Mouse (Mus musculus) ES-E14 (cell line): Measurements from ENCODE around the gene Pcsk4. TPM values are rescaled to one million over a fixed set of nuclear protein-coding genes. Genes with fewer than 3 reads are reported as not detected.

Source experiments
- DNase-seq: peaks from one replicate; pipeline ENCODE4 v3.0.0-alpha.2; 2013; ENCODE audit warnings: low read depth, low spot score
- H3K27ac ChIP-seq: 2 replicates; pipeline ENCODE4 v1.5.1; 2012; ENCODE audit warnings: low read depth, mild to moderate bottlenecking, low read length, moderate library complexity, mixed read lengths; ENCODE audit not compliant: poor library complexity, insufficient read depth, severe bottlenecking
- H3K36me3 ChIP-seq: 2 replicates; pipeline ENCODE4 v1.6.1; 2012; ENCODE audit warnings: mild to moderate bottlenecking, low read length, moderate library complexity, mixed read lengths; ENCODE audit not compliant: control insufficient read depth, poor library complexity, insufficient read depth, severe bottlenecking
- H3K4me1 ChIP-seq, 2 experiments: fragments of 150-350 bp in 1 of 2; sonication (generic) in 1 of 2; 2 replicates each; pipeline ENCODE4 v1.6.1; 2012; ENCODE audit warnings: low read length in 2 of 2, mild to moderate bottlenecking in 1 of 2, mixed read lengths in 1 of 2; ENCODE audit not compliant: control insufficient read depth in 2 of 2, insufficient read depth in 2 of 2, poor library complexity in 1 of 2
- H3K4me3 ChIP-seq, 2 experiments: fragments of 150-350 bp in 1 of 2; sonication (generic) in 1 of 2; 2 replicates each; pipeline ENCODE4 v1.5.1; 2012; ENCODE audit warnings: low read length in 2 of 2, low read depth in 1 of 2, mild to moderate bottlenecking in 1 of 2, mixed read lengths in 1 of 2; ENCODE audit not compliant: insufficient read depth in 1 of 2, poor library complexity in 1 of 2, severe bottlenecking in 1 of 2
- H3K9ac ChIP-seq: 2 replicates; pipeline ENCODE4 v1.6.1; 2012; ENCODE audit warnings: low read depth, mild to moderate bottlenecking, low read length, mixed read lengths; ENCODE audit not compliant: poor library complexity, insufficient read depth, severe bottlenecking
- H3K9me3 ChIP-seq: fragments of 150-350 bp; sonication (generic); 2 replicates; pipeline ENCODE4 v1.6.1; 2012; ENCODE audit warnings: low read depth, mild to moderate bottlenecking, low read length; ENCODE audit not compliant: control insufficient read depth, insufficient read depth
- CHD2 ChIP-seq: IDR thresholded peaks from 2 replicates; pipeline ENCODE4 v1.6.1; 2014; ENCODE audit warnings: mild to moderate bottlenecking, low read depth, low read length, inconsistent platforms
- HCFC1 ChIP-seq: IDR thresholded peaks from 2 replicates; pipeline ENCODE4 v1.6.1; 2012; ENCODE audit warnings: low read length, inconsistent platforms, borderline replicate concordance; ENCODE audit not compliant: insufficient read depth
- MAFK ChIP-seq: IDR thresholded peaks from 2 replicates; pipeline ENCODE4 v1.6.1; 2014; ENCODE audit warnings: mild to moderate bottlenecking, low read depth, low read length, inconsistent platforms; ENCODE audit not compliant: insufficient read depth
- ZC3H11A ChIP-seq: IDR thresholded peaks from 2 replicates; pipeline ENCODE4 v1.6.1; 2012; ENCODE audit warnings: low read depth, mild to moderate bottlenecking, inconsistent platforms, low read length, borderline replicate concordance
- ZNF384 ChIP-seq: IDR thresholded peaks from 2 replicates; pipeline ENCODE4 v1.6.1; 2012; ENCODE audit warnings: low read depth, low read length, inconsistent platforms
- in situ Hi-C, 2 experiments: fragments of 600-800 bp; cut with MboI; formaldehyde crosslinking; loops; one replicate each; pipeline ENCODE4 v1.15.1; 2025; ENCODE audit warnings: low sequenced_read_pairs in 2 of 2, inconsistent platforms in 1 of 2; ENCODE audit not compliant: unreplicated experiment in 2 of 2
- total RNA-seq: library from RNA; depleted of rRNA; stranded (reverse); fragments of 300-350 nt; gene quantifications from 2 replicates; pipeline ENCODE4 v1.2.3, GENCODE M21; 2012

The Pcsk4 gene
- total RNA-seq, 1 experiment, result 1.4 TPM

DNA sequence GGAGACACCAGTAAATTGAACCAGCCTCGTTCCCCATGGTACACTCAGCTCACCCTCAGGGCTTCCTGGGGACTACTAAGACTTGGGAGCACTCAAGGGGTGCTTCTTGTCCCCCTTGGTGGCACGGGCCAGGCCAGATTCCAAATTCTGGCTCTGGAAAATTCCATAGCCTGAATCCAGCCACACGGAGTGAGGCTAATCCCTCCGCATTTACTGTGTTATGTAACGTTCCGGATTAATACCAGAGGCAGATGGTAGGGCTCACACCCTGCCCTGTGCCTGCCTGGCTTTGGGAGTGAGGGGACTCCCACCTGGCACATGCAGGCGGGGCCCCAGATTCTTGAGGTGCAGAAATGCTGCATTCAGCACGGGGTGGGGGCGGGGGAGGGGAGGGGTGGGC is 26.1 kb upstream of the Pcsk4 start:
- DNase-seq, result no peak
- in situ Hi-C loops, result no loop called here
- no peaks in the 10 kb centered on the region for H3K36me3 ChIP-seq
- TF ChIP-seq MAFK, result no peak
- TF ChIP-seq CHD2, result no peak
- H3K27ac ChIP-seq, result no peak overlapping the region
- H3K9me3 ChIP-seq, result no peaks in the 10 kb centered on the region
- H3K4me1 ChIP-seq, result peaks cover 3 to 7% of the 10 kb centered on the region in 2 experiments; a peak in 2 of 4 replicates
- H3K9ac ChIP-seq, result no peak overlapping the region
- H3K4me3 ChIP-seq, result no peak overlapping the region

DNA sequence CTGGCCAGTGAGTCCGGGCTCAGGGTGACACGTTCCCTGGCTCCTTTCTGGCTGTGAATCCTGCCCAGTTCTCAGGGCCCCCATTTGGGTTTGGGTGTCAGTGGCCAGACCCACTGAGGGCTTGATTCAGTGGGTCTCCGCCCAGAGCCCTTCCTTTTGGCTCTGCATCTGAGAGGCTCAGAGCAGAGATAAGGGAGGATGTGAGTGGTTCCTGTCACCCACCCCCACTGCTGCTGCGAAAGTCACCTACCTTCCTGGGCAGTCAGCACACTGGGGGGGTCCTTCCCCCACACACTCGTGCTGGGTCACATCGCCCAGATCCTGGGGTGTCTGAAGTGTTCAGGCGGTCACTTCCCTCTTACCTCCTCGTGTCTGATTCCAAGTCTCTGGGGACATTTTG is 23.4 kb upstream of the Pcsk4 start:
- Histone ChIP-seq H3K27ac (no peak overlapping the region), H3K9ac (no peak overlapping the region), H3K9me3 (no peaks in the 10 kb centered on the region), H3K36me3 (no peaks in the 10 kb centered on the region), H3K4me1 (peaks cover 3 to 7% of the 10 kb centered on the region in 2 experiments; a peak in 3 of 4 replicates), H3K4me3 (no peak overlapping the region)
- no peak for DNase-seq
- in situ Hi-C loops, result no loop called here
- TF ChIP-seq ZNF384 (no peak), ZC3H11A (no peak), CHD2 (no peak), MAFK (no peak), HCFC1 (no peak)

DNA sequence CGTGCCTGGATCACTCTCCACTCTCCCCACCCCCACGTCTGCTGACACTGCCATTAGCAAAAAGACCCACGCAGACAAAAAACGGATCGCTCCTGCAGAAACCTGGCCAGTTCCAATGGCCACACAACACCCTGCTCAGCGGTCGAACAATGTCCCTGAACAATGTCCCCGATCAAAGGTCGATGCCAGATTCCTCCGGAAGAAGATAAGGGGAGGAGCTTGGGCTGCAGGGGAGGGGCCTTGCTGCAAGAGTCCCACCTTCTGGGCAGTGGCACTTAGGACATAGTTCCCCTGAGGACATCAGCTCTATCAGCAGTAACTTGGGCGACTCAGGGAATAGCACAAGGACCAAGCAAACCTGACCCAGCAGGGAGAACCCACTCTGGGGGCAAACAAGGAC is 22.6 kb upstream of the Pcsk4 start:
- TF ChIP-seq HCFC1, result no peak
- no peak for TF ChIP-seq ZC3H11A
- TF ChIP-seq MAFK, result no peak
- H3K36me3 ChIP-seq, result no peaks in the 10 kb centered on the region
- H3K9ac ChIP-seq, result no peak overlapping the region
- no peak overlapping the region for H3K4me3 ChIP-seq
- peaks cover 0 to 10% of the 10 kb centered on the region in 2 experiments; a peak in 2 of 4 replicates for H3K4me1 ChIP-seq
- H3K27ac ChIP-seq, result no peak overlapping the region
- DNase-seq, result no peak
- H3K9me3 ChIP-seq, result no peaks in the 10 kb centered on the region
- in situ Hi-C loops, result no loop called here

DNA sequence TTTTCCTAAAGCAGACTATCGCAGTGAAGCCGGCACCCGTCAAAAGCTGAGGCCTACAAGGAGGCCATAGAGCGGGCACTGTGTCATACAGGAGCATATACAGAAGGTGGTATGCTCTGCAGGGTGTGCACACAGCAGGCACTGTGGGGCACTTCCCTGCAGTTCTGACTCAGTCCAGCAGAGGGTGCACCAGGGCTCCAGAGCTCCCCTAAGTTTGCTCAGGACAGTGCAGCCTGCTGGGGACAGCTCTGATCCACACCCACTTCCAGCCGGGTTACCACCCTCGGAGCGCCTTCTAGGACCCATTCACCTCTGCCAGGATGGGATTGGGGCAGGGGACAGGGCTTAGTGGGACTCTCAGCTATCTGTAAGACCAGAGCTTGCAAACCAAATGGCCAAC is 21.0 kb upstream of the Pcsk4 start:
- Histone ChIP-seq H3K9me3 (no peaks in the 10 kb centered on the region), H3K27ac (no peak overlapping the region), H3K36me3 (no peaks in the 10 kb centered on the region), H3K4me3 (no peak overlapping the region), H3K9ac (no peak overlapping the region), H3K4me1 (peaks cover under 1 to 11% of the 10 kb centered on the region in 2 experiments; a peak in 3 of 4 replicates)
- DNase-seq, result peak; percentile 82
- TF ChIP-seq HCFC1, result no peak
- TF ChIP-seq ZC3H11A, result peak; percentile 30; the same call in 1 of the 2 replicates
- no peak for TF ChIP-seq ZNF384
- in situ Hi-C loops, result no loop called here

DNA sequence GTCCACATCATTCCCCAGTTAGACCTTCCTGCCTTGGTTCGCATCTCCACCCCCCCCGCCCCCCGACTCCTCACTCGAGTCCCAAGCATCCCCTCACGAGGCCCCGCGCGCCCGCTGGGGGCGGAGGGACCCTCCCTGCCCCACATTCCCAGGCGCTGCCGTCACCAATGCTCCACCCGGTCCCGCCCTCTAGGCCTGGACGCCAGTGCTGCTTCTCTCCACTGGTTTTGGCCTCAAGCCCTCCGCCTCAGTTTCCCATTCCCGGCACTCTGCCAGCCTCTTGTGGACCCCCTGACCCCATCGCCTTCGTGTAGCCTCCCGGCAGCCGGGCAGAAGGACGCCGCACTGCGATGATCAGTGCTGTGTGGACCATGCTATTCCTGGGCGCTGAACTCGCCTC is 19.7 kb upstream of the Pcsk4 start:
- Histone ChIP-seq H3K4me3 (peak overlapping the region; percentile 35 to 68; a peak in 2 of 4 replicates), H3K4me1 (peaks cover 2 to 19% of the 10 kb centered on the region in 2 experiments; a peak in 3 of 4 replicates), H3K9ac (no peak overlapping the region), H3K36me3 (no peaks in the 10 kb centered on the region), H3K9me3 (no peaks in the 10 kb centered on the region), H3K27ac (no peak overlapping the region)
- DNase-seq, result no peak
- in situ Hi-C loops, result no loop called here
- TF ChIP-seq ZC3H11A, result no peak
